Mouse (Mus musculus) midbrain, embryonic 10.5 days (tissue): ENCODE measurements around the gene Pcif1. TPM values are rescaled to one million over a fixed set of nuclear protein-coding genes. Genes with fewer than 3 reads are reported as not detected.

ENCODE experiments used
- DNase-seq: peaks from one replicate; pipeline ENCODE4 v3.0.0-alpha.2; 2017; ENCODE audit warnings: low spot score
- H3K27ac ChIP-seq: fragments of 300-500 bp; sonication (generic); replicated peaks from 2 replicates; pipeline ENCODE4 v1.5.1; 2016; ENCODE audit warnings: mild to moderate bottlenecking
- H3K27me3 ChIP-seq: fragments of 300-500 bp; sonication (generic); 2 replicates; pipeline ENCODE4 v1.6.1; 2016; ENCODE audit warnings: low read depth, mild to moderate bottlenecking; ENCODE audit not compliant: poor library complexity, severe bottlenecking
- H3K36me3 ChIP-seq: fragments of 300-500 bp; sonication (generic); 2 replicates; pipeline ENCODE4 v1.6.1; 2016; ENCODE audit warnings: mild to moderate bottlenecking, moderate library complexity
- H3K4me1 ChIP-seq: fragments of 300-500 bp; sonication (generic); 2 replicates; pipeline ENCODE4 v1.6.1; 2016
- H3K4me3 ChIP-seq: fragments of 300-500 bp; sonication (generic); 2 replicates; pipeline ENCODE4 v1.5.1; 2016; ENCODE audit warnings: mild to moderate bottlenecking, moderate library complexity
- H3K9me3 ChIP-seq: fragments of 300-500 bp; sonication (generic); replicated peaks from 2 replicates; pipeline ENCODE4 v1.6.1; 2016; ENCODE audit warnings: mild to moderate bottlenecking
- WGBS: fragments of 180-500 bp; shearing (Covaris S2); methylation state at CpG from one replicate; pipeline ENCODE4 v1.1.7; 2016; 5-methylcytosine and 5-hydroxymethylcytosine counted together
- polyA plus RNA-seq: library from polyadenylated mRNA; unstranded; fragments of >200 nt; fragmentation: Nextera tagmentation; extraction: Ambion mirVana; gene quantifications from 2 replicates; pipeline ENCODE4 v1.2.1, GENCODE M21; 2016

The Pcif1 gene
- polyA plus RNA-seq, 1 experiment from 2014 or later = 73.8 TPM

DNA sequence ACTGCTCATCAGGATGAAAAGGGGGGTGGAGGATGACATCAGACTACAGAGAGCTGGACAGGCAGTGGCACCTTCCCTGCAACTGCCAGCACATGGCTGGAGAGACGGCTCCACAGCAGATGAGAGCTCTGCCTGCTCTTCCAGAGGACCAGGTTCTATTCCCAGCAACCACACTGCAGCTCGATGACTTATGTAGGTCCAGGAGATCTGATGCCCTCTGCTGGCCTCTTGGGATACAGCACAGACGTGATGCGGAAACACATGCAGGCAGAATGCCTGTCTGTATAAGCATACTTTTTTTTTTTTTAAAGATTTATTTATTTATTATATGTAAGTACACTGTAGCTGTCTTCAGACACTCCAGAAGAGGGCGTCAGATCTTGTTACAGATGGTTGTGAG, 39.2 kb downstream of the Pcif1 start:
- 59% methylated on average over 5 of the region's 5 CpGs for WGBS
- H3K36me3 ChIP-seq = peaks cover 49% of the 10 kb centered on the region
- peak; percentile 34 for DNase-seq
- H3K4me3 ChIP-seq = no peak overlapping the region
- peaks cover 24% of the 10 kb centered on the region for H3K4me1 ChIP-seq
- H3K27ac ChIP-seq = no peak overlapping the region
- H3K9me3 ChIP-seq = no peaks in the 10 kb centered on the region
- H3K27me3 ChIP-seq = no peaks in the 10 kb centered on the region

DNA sequence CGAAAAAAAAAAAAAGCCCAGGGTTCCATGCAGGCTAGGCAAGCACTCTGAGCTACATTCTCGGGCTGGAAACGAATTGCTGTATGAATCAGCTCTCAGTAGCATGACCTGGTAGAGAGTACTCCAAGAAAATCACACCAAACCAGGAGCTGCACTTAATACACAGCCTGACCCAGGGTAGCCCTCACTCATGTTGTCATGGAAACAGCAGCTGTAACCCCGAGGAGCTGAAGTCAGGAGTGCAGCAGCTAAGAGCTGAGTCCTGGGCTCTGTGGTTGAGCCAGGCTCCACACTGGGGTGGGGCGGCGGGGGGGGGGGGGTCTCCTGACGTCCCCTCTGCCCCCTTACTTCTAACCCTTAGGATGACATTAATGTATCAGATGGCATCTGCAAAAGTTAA, 42.9 kb downstream of the Pcif1 start:
- Histone ChIP-seq H3K27me3 (no peaks in the 10 kb centered on the region), H3K4me1 (peaks cover 35% of the 10 kb centered on the region), H3K27ac (no peak overlapping the region), H3K9me3 (no peaks in the 10 kb centered on the region), H3K36me3 (peaks cover 29% of the 10 kb centered on the region), H3K4me3 (no peak overlapping the region)
- DNase-seq = no peak
- 55% methylated on average over 7 of the region's 7 CpGs for WGBS

DNA sequence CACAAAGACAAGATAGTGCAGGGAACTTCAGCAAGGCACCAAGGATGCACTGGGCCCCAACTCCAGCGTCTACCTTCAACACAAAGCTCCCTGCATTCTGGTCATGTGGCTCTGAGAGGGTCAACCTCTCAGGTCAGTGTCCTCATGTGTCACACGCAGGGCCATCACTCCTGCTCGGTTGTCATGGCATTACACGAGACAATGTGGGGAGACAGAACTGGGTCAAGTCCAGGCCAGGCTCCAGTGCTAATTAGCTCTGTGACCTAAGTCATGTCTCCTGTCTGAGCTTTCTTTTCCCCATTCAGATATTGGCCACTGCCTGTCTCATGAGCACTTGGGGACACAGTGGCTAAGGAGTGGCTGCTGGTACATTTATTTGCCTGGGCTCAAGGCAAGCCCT, 44.2 kb downstream of the Pcif1 start:
- H3K4me3 ChIP-seq = no peak overlapping the region
- no peak overlapping the region for H3K27ac ChIP-seq
- H3K4me1 ChIP-seq = peaks cover 28% of the 10 kb centered on the region
- no peaks in the 10 kb centered on the region for H3K27me3 ChIP-seq
- 73% methylated on average over 4 of the region's 4 CpGs for WGBS
- H3K9me3 ChIP-seq = no peaks in the 10 kb centered on the region
- H3K36me3 ChIP-seq = peaks cover 23% of the 10 kb centered on the region
- DNase-seq = no peak

DNA sequence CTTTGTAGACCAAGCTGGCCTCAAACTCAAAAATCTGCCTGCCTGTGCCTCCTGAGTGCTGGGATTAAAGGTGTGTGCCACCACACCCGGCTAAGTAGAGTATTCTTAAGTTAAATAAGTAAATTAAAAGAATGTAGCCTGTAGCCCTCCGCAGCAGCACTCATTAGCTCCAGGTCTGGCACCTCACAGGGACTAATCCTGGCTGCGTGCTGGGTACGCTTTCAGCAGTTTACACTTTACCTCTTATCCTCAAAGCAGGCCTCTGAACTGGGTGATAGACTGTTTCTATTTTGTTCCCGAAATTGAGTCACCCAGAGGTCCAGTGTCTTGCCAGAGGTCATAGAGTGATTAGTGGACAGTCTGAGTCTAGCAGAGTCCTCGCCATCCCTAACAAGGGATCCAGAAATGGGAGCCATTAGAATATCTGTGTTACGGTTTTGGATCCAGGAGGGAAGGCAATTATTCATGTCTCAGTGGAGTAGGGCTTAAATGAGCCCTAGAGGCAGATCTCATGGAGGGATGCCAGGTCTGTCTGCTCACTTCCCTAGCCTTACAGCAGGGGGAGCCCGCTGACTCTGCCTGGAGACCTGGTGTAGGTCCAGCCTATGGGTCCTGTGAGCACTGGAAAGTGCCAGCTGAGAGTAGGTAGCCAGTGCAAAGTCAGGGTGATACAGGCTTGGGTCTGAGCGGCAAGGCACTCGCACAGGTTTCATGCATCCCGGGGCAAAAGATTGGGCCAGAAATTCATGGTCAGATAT, 45.2 kb downstream of the Pcif1 start:
- peaks cover 16% of the 10 kb centered on the region for H3K36me3 ChIP-seq
- H3K9me3 ChIP-seq = no peaks in the 10 kb centered on the region
- DNase-seq = peak; percentile 69
- no peak overlapping the region for H3K4me3 ChIP-seq
- WGBS = 37% methylated on average over 11 of the region's 11 CpGs
- no peak overlapping the region for H3K27ac ChIP-seq
- H3K27me3 ChIP-seq = no peaks in the 10 kb centered on the region
- peaks cover 28% of the 10 kb centered on the region for H3K4me1 ChIP-seq

DNA sequence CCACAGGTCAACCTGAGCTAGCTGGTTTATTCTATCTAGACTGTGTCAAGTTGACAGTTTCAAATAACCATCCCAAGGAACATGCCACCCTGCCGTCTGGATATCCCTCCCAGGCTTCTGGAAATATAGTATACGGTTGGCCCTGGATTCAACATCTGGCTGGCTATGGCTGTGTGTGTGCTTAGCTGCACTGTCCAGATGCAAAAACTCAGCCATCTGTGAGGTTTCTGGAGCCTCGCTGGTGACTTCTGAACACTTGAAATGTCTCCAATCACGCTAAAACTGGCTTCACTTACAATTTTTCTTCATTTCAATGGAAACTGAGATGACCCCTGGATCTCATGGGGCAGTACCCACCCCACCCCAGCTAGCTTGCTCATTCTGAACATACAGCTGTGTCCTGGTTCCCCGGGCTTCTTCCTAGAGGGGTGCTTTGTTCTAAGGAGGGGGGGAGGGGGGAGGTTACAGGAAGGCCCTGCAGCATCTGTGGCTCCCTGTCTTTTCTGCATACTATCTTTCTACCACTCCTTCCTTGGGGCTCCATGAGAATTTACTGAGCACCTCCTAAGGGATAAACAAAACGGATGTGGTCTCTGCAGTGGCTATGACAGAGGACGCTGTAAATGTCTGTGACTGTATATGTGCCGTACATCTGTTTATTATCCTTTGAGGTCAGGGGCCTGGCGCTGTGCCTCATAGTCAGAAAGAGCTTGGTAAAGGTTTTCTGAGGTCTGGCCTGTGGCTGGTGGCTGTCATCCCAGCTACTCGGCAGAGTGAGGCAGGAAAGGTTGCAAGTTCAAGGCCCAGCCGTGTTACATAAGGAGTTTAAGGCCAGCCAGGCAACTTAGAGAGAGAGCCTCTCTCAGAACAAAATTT, 51.8 kb downstream of the Pcif1 start:
- H3K4me1 ChIP-seq = peaks cover 5% of the 10 kb centered on the region; the same call in 1 of the 2 replicates
- H3K36me3 ChIP-seq = no peaks in the 10 kb centered on the region
- no peak for DNase-seq
- 73% methylated on average over 11 of the region's 11 CpGs for WGBS
- no peak overlapping the region for H3K4me3 ChIP-seq
- H3K9me3 ChIP-seq = no peaks in the 10 kb centered on the region
- H3K27ac ChIP-seq = no peak overlapping the region
- peaks cover 33% of the 10 kb centered on the region for H3K27me3 ChIP-seq

DNA sequence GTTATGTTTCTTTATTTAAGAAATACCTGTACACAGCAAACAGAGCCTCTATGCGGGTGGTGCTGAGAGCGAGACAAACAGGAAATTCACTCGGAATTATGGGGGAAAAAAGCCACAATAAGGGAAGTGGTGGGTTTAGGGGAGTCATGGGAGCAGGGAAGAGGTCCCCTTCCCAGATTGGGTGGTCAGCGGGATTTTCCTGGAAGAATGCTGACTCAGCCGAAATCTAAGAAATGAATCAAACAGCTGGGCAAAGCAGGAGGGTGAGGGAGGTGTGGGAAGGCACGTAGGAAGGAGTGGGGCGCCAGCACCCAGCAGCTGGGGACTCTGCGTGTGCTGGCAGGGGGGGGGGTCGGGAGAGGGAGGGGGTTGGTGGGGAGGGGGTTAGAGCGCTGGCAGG, 54.4 kb downstream of the Pcif1 start:
- 58% methylated on average over 10 of the region's 10 CpGs for WGBS
- DNase-seq = no peak
- peaks cover 13% of the 10 kb centered on the region for H3K4me1 ChIP-seq
- no peak overlapping the region for H3K4me3 ChIP-seq
- no peaks in the 10 kb centered on the region for H3K9me3 ChIP-seq
- no peak overlapping the region for H3K27ac ChIP-seq
- H3K27me3 ChIP-seq = peaks cover 59% of the 10 kb centered on the region
- H3K36me3 ChIP-seq = no peaks in the 10 kb centered on the region

DNA sequence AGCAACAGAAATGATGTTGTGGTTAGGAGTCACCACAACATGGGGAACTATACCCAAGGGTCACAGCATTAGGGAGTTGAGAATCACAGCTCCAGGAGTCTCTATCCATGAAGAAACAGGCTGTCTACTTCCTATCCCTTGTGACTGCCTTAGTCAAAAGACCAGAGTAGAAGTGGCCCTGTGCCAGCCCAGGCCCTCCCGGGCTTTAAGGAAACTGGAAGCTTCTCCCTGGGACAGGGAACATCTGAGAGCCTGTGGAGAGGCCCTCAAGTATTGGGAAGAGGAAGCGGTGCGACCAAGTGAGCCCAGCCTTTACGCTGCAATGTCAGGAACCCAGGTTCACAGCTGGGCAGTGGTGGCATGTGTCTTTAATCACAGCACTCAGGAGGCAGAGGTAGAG, 56.9 kb downstream of the Pcif1 start:
- Histone ChIP-seq H3K27me3 (peaks cover 82% of the 10 kb centered on the region), H3K4me1 (peaks cover 38% of the 10 kb centered on the region)

DNA sequence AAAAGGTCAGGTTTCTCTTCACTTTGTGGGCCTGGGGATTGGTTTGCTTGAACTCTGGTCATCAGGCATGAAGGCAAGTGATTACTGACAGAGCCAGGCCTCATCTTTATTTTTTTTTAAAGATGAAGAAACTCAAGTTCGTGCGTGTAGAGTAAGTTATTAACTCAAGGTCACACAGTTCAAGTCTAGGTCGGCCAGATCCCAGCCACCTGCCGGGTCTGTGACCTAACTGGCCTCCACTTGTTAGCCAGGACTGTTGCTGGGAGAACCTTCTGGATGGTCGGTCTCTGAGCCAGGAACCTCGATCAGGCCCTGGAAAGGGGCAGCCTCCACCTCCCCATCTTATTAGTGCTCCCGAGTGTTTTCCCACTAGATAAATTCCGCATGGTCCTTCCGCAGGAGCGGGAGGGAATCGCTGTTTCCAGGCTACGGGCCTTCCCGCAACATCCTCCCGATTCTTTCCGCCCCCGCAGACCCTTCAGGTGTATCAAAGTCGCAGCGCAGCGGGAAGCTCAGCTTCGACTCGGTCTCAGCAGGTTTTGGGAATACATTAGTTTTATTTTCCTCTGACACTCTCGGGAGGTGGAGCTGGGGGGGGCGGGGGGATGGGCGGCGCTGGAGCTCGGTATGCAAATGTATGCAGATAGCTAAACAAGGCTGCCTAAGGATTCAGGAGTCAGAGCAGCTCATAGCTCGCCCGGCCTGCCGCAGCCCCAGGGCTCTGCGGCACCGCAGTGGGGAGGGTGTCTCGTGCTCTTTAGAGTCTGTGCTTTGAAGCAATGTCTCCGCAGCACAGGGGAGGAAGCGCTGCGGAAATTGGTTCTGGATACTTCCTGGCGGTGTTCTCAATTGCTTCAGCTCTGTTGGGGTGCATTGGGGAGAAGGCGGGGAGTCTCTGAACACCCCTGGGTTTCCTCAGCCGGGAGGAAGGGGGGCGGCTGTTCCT, 59.3 kb downstream of the Pcif1 start:
- WGBS = 3% methylated on average over 39 of the region's 39 CpGs
- H3K4me1 ChIP-seq = peaks cover 51% of the 10 kb centered on the region
- no peaks in the 10 kb centered on the region for H3K36me3 ChIP-seq
- H3K9me3 ChIP-seq = no peaks in the 10 kb centered on the region
- H3K27me3 ChIP-seq = peaks cover 91% of the 10 kb centered on the region
- H3K27ac ChIP-seq = peak overlapping the region; percentile 33; the same call in 1 of the 2 replicates
- peak; percentile 54 for DNase-seq
- peak overlapping the region; percentile 52 for H3K4me3 ChIP-seq

More for the DNA sequence above, 56.9 kb downstream of the Pcif1 start:
- 85% methylated on average over 4 of the region's 4 CpGs for WGBS
- no peak for DNase-seq
- Histone ChIP-seq H3K4me3 (no peak overlapping the region), H3K9me3 (no peaks in the 10 kb centered on the region), H3K27ac (no peak overlapping the region), H3K36me3 (no peaks in the 10 kb centered on the region)

DNA sequence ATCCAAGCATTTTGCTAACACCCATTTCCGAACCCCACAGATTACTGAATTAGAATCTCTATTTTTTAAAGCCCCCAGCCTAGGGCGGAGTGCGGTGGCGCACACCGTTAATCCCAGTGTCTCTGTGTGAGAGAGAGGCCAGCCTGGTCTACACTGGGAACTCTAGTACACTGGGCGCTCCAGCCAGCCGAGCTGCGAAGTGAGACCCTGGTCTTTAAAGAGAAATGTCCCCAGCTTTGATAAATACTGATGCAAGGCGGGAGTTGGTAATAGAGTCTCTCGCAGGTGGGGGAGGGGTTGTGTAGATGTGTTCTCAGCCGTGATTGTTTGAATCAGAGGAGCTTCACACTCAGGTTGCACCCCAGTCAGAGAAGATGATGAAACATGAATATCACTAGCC, 60.0 kb downstream of the Pcif1 start:
- Histone ChIP-seq H3K4me3 (peak overlapping the region; percentile 52), H3K36me3 (no peaks in the 10 kb centered on the region), H3K27me3 (peaks cover 97% of the 10 kb centered on the region), H3K9me3 (no peaks in the 10 kb centered on the region), H3K4me1 (peaks cover 51% of the 10 kb centered on the region), H3K27ac (peak overlapping the region; percentile 33; the same call in 1 of the 2 replicates)
- WGBS = 2% methylated on average over 11 of the region's 11 CpGs
- no peak for DNase-seq

DNA sequence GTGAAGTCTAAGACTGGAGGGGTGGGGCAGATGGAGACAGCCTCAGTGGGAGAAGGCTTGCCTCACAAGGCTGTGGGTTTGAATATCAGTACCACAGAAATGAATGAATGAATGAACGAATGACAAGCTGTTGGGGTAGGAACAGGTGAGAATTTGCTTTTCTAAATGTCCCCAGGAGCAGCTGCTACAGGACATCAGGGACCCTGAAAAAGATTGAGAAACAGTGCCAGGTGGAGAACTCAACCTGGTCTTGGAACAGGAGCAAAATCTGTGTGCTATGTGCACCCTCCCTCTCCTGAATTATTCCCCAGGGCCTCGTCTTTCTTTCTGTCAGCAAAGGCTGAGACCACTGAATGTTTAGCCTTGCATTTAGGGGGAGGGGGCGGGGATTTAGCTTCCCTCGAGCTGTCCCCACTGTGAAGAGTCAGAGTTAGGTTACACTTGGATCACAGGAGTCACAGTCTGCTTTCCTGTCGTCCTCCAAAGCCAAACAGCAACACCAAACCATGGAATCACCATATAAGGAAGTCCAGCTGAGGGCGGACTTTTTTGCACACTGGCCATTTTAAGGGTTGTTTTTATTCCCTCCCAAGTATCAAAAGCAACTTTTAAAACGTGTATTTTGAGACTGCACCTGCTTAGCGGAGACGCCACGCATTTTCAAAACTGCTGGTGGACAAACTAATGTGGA, 61.2 kb downstream of the Pcif1 start, which contains the start of gene Mmp9:
Gene Mmp9, plus strand, starts transcription at position 641 of the 691 bp plus-strand sequence.
- WGBS = 20% methylated on average over 10 of the region's 10 CpGs
- no peak for DNase-seq

DNA sequence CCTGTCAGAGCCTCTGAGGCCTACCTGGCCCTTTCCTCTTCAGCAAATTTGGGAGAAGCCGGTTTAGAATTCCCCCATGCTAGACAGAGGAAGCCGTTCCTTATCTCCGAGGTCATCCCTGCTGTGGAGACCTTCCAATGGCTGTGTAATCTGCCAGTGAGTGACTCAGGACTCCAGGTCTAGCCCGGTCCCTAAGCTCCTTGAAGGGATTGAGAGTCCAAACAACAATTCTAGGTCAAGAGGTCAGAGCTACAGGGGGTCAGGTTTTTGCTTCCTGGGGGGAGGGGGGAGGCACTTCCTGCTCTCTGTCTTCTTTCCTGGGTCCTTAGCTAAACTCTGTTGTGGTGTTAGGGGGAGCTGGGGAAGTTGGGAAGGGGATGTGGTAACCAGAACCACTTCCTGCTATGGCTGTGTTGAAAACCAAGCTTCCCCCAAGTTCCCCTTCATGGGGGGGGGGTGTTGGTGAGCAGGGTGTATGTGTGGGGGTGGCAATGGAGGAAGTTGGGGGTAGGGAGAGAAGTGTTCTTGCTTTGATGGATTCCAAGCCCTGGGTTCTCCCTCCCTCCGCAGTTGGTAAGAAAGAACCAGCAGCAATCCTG, 63.7 kb downstream of the Pcif1 start:
- Histone ChIP-seq H3K27me3 (peaks cover 87% of the 10 kb centered on the region), H3K36me3 (no peaks in the 10 kb centered on the region), H3K4me1 (peaks cover 50% of the 10 kb centered on the region), H3K4me3 (no peak overlapping the region), H3K9me3 (no peaks in the 10 kb centered on the region), H3K27ac (0 out of 2 replicates have a peak overlapping the region, but pooled peaks have one; percentile 13)
- no peak for DNase-seq
- WGBS = 16% methylated on average over 5 of the region's 5 CpGs

More for the DNA sequence above, 61.2 kb downstream of the Pcif1 start, which contains the start of gene Mmp9:
- Histone ChIP-seq H3K27ac (no peak within 1 kb of the TSS), H3K9me3 (no peaks in the 10 kb centered on the region), H3K4me1 (peaks cover 46% of the 10 kb centered on the region), H3K27me3 (peaks cover 93% of the 10 kb centered on the region), H3K4me3 (no peak within 1 kb of the TSS), H3K36me3 (no peaks in the 10 kb centered on the region)
